Mouse (Mus musculus): Measurements from ENCODE around the gene C530008M17Rik. TPM values are rescaled to one million over a fixed set of nuclear protein-coding genes. Genes with fewer than 3 reads are reported as not detected.

The C530008M17Rik gene
- total RNA-seq, 2 experiments from 2014 or later, result 90.0 to 90.5 TPM

- no peak for DNase-seq
These were observed 9.1 kb downstream of the C530008M17Rik start for GRCm38 (mm10) chr5:76665421-76665820.

- DNase-seq, result no peak
These were observed 9.9 kb downstream of the C530008M17Rik start for GRCm38 (mm10) chr5:76666026-76666756.

- no peak for DNase-seq
These were observed 11.8 kb downstream of the C530008M17Rik start for GRCm38 (mm10) chr5:76668118-76668517.

GRCm38 (mm10) chr5:76668547-76668946 is 12.2 kb downstream of the C530008M17Rik start:
- DNase-seq, result no peak

- DNase-seq, result no peak
These were observed 13.9 kb downstream of the C530008M17Rik start for GRCm38 (mm10) chr5:76670183-76670582.

GRCm38 (mm10) chr5:76674022-76674653 is 17.8 kb downstream of the C530008M17Rik start:
- no peak for DNase-seq

GRCm38 (mm10) chr5:76675369-76675768 is 19.1 kb downstream of the C530008M17Rik start:
- no peak for DNase-seq

GRCm38 (mm10) chr5:76680959-76681358 is 24.6 kb downstream of the C530008M17Rik start:
- DNase-seq, result no peak

GRCm38 (mm10) chr5:76681895-76682656 is 25.8 kb downstream of the C530008M17Rik start:
- no peak for DNase-seq

GRCm38 (mm10) chr5:76683455-76683854 is 27.1 kb downstream of the C530008M17Rik start:
- no peak for DNase-seq

- DNase-seq, result no peak
These were observed 28.6 kb downstream of the C530008M17Rik start for GRCm38 (mm10) chr5:76684658-76685605.

- no peak for DNase-seq
These were observed 31.8 kb downstream of the C530008M17Rik start for GRCm38 (mm10) chr5:76687961-76688600.

GRCm38 (mm10) chr5:76688643-76689042 is 32.3 kb downstream of the C530008M17Rik start:
- DNase-seq, result no peak

GRCm38 (mm10) chr5:76690177-76690593 is 33.9 kb downstream of the C530008M17Rik start:
- DNase-seq, result no peak

- DNase-seq, result no peak
These were observed 34.9 kb downstream of the C530008M17Rik start for GRCm38 (mm10) chr5:76691251-76691650.

- DNase-seq, result no peak
These were observed 35.6 kb downstream of the C530008M17Rik start for GRCm38 (mm10) chr5:76691706-76692424.

- DNase-seq, result no peak
These were observed 41.2 kb downstream of the C530008M17Rik start for GRCm38 (mm10) chr5:76697536-76697935.

- DNase-seq, result no peak
These were observed 41.9 kb downstream of the C530008M17Rik start for GRCm38 (mm10) chr5:76698187-76698586.

- no peak for DNase-seq
These were observed 45.0 kb downstream of the C530008M17Rik start for GRCm38 (mm10) chr5:76701127-76701853.

- no peak for DNase-seq
These were observed 45.8 kb downstream of the C530008M17Rik start for GRCm38 (mm10) chr5:76702104-76702503.

Data from layer of hippocampus, postnatal 36 days (tissue).